Mouse (Mus musculus): ENCODE results near the gene Tax1bp1. TPM values are rescaled to one million over a fixed set of nuclear protein-coding genes. Genes with fewer than 3 reads are reported as not detected.

The Tax1bp1 gene
- polyA plus RNA-seq, 1 experiment from 2014 or later: 144 TPM

DNA sequence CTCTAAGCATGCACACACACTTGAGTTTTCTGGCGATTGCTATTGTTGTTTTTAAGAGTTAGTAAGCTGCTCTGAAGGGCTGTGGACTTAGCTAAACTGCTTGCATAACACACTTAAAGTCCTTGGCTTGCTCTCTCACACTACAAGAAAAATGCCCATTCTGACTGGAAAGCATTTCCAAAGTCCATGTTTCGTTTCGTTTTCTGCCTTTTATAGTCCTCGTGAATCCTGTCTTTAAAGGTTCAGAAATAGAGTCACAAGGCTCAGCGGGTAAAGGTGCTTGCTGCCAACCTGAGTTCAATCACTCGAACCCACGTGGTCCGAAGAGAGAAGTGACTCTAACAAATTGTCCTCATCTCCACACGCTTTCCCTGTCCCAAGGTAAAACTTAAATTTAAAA lies 34.0 kb upstream of the Tax1bp1 start:
- Histone ChIP-seq H3K4me3 (ENCODE audit: low read length) (no peak overlapping the region), H3K4me1 (replicated peaks; ENCODE audit: control insufficient read depth, insufficient read depth, low read length) (peaks cover 1% of the 10 kb centered on the region; the same call in 1 of the 2 replicates), H3K36me3 (ENCODE audit: control insufficient read depth, insufficient read depth, low read length) (no peaks in the 10 kb centered on the region), H3K9ac (ENCODE audit: low read length) (no peak overlapping the region), H3K27me3 (ENCODE audit: control insufficient read depth, insufficient read depth, low read depth, low read length) (no peaks in the 10 kb centered on the region), H3K27ac (ENCODE audit: low read length) (no peak overlapping the region), H3K4me2 (ENCODE audit: low read depth, low read length) (no peak overlapping the region), H3K9me3 (ENCODE audit: control insufficient read depth, low read length) (no peaks in the 10 kb centered on the region)
- no peak for ATAC-seq (ENCODE audit: low read depth)
- WGBS: 69% methylated on average over 9 of the region's 9 CpGs

DNA sequence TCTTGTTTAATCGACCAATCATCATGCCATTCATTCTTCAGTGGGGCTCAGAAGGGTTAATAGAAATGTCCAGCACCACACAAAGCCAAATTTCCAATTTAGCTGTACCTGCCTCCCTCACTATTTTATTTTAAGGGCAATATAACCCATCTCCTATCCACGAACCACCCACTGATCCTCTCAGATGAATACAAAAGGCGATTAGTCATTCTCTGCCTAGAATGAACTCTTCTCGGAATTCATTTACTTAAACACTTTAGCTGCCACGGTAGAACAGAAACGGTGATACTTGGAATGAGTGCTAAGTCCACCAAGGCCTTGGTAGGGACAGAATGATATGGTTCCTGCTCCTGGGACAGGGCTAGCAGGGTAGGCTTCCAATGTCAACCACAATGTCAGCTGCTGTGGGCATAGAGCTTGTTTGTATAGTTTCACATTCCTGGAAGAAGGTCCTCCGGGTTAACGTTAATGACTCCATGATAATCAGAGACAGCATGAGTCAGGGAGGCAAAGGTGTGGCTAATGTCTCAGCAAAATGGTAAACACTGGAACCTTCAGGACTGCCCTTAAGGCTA lies 33.0 kb upstream of the Tax1bp1 start:
- Histone ChIP-seq H3K9me3 (ENCODE audit: control insufficient read depth, low read length) (no peaks in the 10 kb centered on the region), H3K27ac (ENCODE audit: low read length) (no peak overlapping the region), H3K4me3 (ENCODE audit: low read length) (no peak overlapping the region), H3K4me2 (ENCODE audit: low read depth, low read length) (no peak overlapping the region), H3K4me1 (replicated peaks; ENCODE audit: control insufficient read depth, insufficient read depth, low read length) (no peaks in the 10 kb centered on the region), H3K27me3 (ENCODE audit: control insufficient read depth, insufficient read depth, low read depth, low read length) (no peaks in the 10 kb centered on the region), H3K36me3 (ENCODE audit: control insufficient read depth, insufficient read depth, low read length) (no peaks in the 10 kb centered on the region), H3K9ac (ENCODE audit: low read length) (no peak overlapping the region)
- ATAC-seq (ENCODE audit: low read depth): no peak
- 36% methylated on average over 8 of the region's 8 CpGs for WGBS

DNA sequence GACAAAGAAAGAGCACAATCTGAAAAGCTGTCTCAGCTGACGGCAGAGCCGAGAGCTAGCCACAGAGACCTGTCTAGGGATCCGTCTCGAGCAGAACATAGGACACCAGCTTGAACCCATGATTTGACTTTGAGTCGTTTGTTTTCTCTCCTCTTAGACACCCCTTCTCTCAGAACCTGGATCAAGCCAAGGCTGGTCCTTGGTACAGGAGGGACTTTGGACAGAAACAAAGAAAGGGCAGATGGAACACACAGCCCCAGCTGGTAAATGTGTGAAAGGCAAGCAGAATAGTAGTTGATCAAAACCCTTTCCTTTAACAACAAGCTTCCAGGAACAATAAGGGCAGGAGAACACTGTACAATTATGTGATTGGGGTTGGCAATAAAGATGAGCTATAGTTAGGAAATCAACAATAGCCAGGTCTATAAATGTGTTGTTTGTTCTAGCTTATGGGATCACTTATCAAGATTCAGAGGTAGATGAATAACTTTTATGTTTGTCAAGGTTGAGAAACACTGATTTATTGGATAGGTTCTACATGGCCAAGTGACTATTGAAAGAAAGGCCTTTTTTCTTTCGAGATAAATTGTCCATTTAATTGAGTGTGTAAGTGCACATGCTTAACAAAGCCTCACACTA lies 31.6 kb upstream of the Tax1bp1 start:
- no peak for ATAC-seq (ENCODE audit: low read depth)
- H3K27ac ChIP-seq (ENCODE audit: low read length): no peak overlapping the region
- H3K36me3 ChIP-seq (ENCODE audit: control insufficient read depth, insufficient read depth, low read length): no peaks in the 10 kb centered on the region
- H3K4me1 ChIP-seq (replicated peaks; ENCODE audit: control insufficient read depth, insufficient read depth, low read length): no peaks in the 10 kb centered on the region
- no peak overlapping the region for H3K9ac ChIP-seq (ENCODE audit: low read length)
- H3K27me3 ChIP-seq (ENCODE audit: control insufficient read depth, insufficient read depth, low read depth, low read length): no peaks in the 10 kb centered on the region
- 74% methylated on average over 6 of the region's 6 CpGs for WGBS
- no peak overlapping the region for H3K4me3 ChIP-seq (ENCODE audit: low read length)
- H3K4me2 ChIP-seq (ENCODE audit: low read depth, low read length): no peak overlapping the region
- no peaks in the 10 kb centered on the region for H3K9me3 ChIP-seq (ENCODE audit: control insufficient read depth, low read length)

DNA sequence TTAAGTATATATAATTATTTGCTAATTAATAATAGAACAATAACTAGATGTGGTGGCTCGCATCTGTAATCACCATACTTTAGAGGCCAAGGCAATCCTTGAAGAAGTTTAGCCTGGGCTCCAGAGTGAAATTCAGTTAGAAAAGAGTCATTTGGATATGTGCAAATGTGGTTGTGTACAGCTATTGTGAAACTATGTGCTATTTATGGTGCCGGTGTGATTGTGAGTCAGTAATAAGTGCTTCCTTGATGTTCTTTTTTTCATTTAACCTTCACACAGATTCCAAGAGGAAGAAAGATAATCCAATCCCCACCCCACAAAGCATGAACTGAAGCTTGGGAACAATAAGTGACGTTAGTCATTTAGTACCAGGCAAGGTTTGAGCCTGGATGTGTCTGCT lies 30.9 kb upstream of the Tax1bp1 start:
- no peak overlapping the region for H3K27ac ChIP-seq (ENCODE audit: low read length)
- 84% methylated on average over 3 of the region's 3 CpGs for WGBS
- H3K9me3 ChIP-seq (ENCODE audit: control insufficient read depth, low read length): no peaks in the 10 kb centered on the region
- H3K27me3 ChIP-seq (ENCODE audit: control insufficient read depth, insufficient read depth, low read depth, low read length): no peaks in the 10 kb centered on the region
- H3K9ac ChIP-seq (ENCODE audit: low read length): no peak overlapping the region
- H3K4me2 ChIP-seq (ENCODE audit: low read depth, low read length): no peak overlapping the region
- H3K4me1 ChIP-seq (replicated peaks; ENCODE audit: control insufficient read depth, insufficient read depth, low read length): no peaks in the 10 kb centered on the region
- no peak for ATAC-seq (ENCODE audit: low read depth)
- no peak overlapping the region for H3K4me3 ChIP-seq (ENCODE audit: low read length)
- no peaks in the 10 kb centered on the region for H3K36me3 ChIP-seq (ENCODE audit: control insufficient read depth, insufficient read depth, low read length)

DNA sequence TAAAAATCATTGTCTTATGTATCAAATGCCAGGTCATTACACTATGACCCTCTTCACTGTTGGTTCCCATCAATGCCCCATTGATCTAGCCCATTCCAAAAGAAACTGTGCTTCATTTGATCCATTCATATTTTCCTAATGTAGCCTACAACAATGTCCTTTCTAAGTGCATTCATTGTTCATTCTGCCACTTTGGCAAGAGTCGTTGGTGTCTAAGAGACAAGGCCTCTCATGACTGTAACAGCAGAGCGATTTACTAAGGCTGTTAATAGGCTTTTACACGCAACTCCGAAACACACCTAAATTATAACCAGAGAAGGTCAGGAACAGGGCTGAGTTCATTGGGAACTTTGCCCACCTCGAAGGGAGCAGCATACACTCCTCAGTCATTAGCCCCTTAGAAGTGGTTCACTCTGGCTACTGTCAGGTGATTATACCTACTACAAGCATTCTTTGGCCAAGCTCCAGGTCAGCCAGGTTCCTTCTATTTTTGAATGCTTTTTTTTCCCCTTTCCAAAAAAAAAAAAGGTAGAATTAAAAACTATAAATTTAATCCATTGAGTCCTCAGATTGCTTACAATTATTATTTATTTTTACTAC lies 26.5 kb upstream of the Tax1bp1 start:
- no peaks in the 10 kb centered on the region for H3K4me1 ChIP-seq (replicated peaks; ENCODE audit: control insufficient read depth, insufficient read depth, low read length)
- no peaks in the 10 kb centered on the region for H3K36me3 ChIP-seq (ENCODE audit: control insufficient read depth, insufficient read depth, low read length)
- 78% methylated on average over 5 of the region's 5 CpGs for WGBS
- ATAC-seq (ENCODE audit: low read depth): no peak
- H3K4me3 ChIP-seq (ENCODE audit: low read length): no peak overlapping the region
- H3K4me2 ChIP-seq (ENCODE audit: low read depth, low read length): no peak overlapping the region
- H3K9me3 ChIP-seq (ENCODE audit: control insufficient read depth, low read length): no peaks in the 10 kb centered on the region
- no peak overlapping the region for H3K9ac ChIP-seq (ENCODE audit: low read length)
- H3K27me3 ChIP-seq (ENCODE audit: control insufficient read depth, insufficient read depth, low read depth, low read length): no peaks in the 10 kb centered on the region
- H3K27ac ChIP-seq (ENCODE audit: low read length): no peak overlapping the region

DNA sequence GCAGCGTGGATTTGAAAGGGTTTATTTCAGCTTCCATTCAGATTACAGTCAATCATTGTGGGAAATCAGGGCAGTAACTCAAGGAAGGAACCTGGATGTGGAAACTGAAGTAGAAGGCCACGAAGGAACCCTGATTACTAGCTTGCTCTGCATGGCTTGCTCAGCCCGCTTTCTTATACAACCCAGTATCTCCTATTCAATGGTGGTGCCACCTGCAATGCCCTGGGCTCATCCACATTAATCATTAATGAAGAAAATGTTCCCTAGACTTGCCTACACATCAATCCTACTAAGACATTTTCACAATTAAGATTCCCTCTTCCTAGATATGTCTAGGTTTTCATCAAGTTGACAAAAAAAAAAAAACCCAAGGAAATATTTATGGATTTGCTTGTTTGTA lies 23.2 kb upstream of the Tax1bp1 start:
- no peak for ATAC-seq (ENCODE audit: low read depth)
- WGBS: 78% methylated on average over 3 of the region's 3 CpGs

DNA sequence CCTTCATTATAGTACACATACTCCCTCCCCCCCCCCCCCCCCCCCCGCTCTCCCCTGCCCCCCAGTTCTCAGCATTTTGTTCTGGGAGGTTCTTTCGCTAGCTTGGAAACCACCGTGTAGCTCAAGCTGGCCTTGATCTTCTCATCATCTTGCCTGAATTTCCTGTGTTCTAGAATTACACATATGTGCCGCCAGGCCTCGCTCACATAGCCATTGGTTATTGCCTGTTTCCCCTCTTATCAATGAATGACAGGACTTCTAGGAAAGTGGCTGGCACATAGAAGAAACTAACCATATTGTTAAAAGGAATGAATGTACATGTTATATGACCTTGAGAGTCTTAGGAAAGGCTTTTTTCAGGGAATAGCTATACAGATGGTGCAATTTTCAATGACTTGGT lies 21.7 kb upstream of the Tax1bp1 start:
- Histone ChIP-seq H3K9me3 (ENCODE audit: control insufficient read depth, low read length) (no peaks in the 10 kb centered on the region), H3K4me3 (ENCODE audit: low read length) (no peak overlapping the region), H3K9ac (ENCODE audit: low read length) (no peak overlapping the region), H3K27ac (ENCODE audit: low read length) (no peak overlapping the region), H3K4me1 (replicated peaks; ENCODE audit: control insufficient read depth, insufficient read depth, low read length) (no peaks in the 10 kb centered on the region), H3K27me3 (ENCODE audit: control insufficient read depth, insufficient read depth, low read depth, low read length) (no peaks in the 10 kb centered on the region), H3K36me3 (ENCODE audit: control insufficient read depth, insufficient read depth, low read length) (no peaks in the 10 kb centered on the region), H3K4me2 (ENCODE audit: low read depth, low read length) (no peak overlapping the region)
- ATAC-seq (ENCODE audit: low read depth): no peak
- 64% methylated on average over 4 of the region's 5 CpGs for WGBS

More for the DNA sequence above, 23.2 kb upstream of the Tax1bp1 start:
- H3K27me3 ChIP-seq (ENCODE audit: control insufficient read depth, insufficient read depth, low read depth, low read length): no peaks in the 10 kb centered on the region
- H3K4me3 ChIP-seq (ENCODE audit: low read length): no peak overlapping the region
- H3K4me1 ChIP-seq (replicated peaks; ENCODE audit: control insufficient read depth, insufficient read depth, low read length): no peaks in the 10 kb centered on the region
- no peaks in the 10 kb centered on the region for H3K9me3 ChIP-seq (ENCODE audit: control insufficient read depth, low read length)
- no peak overlapping the region for H3K4me2 ChIP-seq (ENCODE audit: low read depth, low read length)
- H3K9ac ChIP-seq (ENCODE audit: low read length): no peak overlapping the region
- no peak overlapping the region for H3K27ac ChIP-seq (ENCODE audit: low read length)
- no peaks in the 10 kb centered on the region for H3K36me3 ChIP-seq (ENCODE audit: control insufficient read depth, insufficient read depth, low read length)

DNA sequence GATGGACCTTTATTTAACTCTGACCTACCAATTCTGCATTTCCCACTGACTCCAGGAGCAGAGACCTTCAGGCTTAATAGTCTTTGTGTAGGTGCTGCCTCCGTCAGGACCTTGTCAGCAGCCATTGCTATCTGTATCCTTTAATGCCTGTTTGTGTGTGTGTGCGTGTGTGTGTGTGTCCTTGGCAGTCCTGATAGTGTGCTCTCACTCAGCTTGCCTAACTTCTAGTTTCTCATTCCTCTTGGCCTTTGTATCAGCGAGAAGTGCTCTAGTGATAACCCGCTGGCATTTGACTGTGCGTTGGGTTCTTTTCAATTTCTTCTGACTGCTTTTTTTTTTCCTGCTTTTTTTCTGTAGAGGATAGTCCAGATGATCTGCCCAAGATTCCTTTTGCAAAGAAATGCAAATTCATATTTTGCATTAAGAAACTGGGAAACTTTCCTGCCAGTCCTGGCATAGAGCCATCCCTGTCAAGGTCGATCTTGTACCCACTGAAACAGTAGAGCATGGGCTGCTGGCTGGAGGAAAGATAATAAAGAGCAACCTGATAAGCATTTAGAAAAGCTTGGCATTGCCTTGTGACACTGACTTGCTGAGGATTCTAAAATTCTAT lies 21.0 kb upstream of the Tax1bp1 start:
- Histone ChIP-seq H3K9ac (ENCODE audit: low read length) (no peak overlapping the region), H3K9me3 (ENCODE audit: control insufficient read depth, low read length) (no peaks in the 10 kb centered on the region), H3K4me2 (ENCODE audit: low read depth, low read length) (no peak overlapping the region), H3K27ac (ENCODE audit: low read length) (no peak overlapping the region), H3K4me3 (ENCODE audit: low read length) (no peak overlapping the region), H3K27me3 (ENCODE audit: control insufficient read depth, insufficient read depth, low read depth, low read length) (no peaks in the 10 kb centered on the region), H3K36me3 (ENCODE audit: control insufficient read depth, insufficient read depth, low read length) (no peaks in the 10 kb centered on the region), H3K4me1 (replicated peaks; ENCODE audit: control insufficient read depth, insufficient read depth, low read length) (no peaks in the 10 kb centered on the region)
- 76% methylated on average over 6 of the region's 6 CpGs for WGBS
- ATAC-seq (ENCODE audit: low read depth): no peak

DNA sequence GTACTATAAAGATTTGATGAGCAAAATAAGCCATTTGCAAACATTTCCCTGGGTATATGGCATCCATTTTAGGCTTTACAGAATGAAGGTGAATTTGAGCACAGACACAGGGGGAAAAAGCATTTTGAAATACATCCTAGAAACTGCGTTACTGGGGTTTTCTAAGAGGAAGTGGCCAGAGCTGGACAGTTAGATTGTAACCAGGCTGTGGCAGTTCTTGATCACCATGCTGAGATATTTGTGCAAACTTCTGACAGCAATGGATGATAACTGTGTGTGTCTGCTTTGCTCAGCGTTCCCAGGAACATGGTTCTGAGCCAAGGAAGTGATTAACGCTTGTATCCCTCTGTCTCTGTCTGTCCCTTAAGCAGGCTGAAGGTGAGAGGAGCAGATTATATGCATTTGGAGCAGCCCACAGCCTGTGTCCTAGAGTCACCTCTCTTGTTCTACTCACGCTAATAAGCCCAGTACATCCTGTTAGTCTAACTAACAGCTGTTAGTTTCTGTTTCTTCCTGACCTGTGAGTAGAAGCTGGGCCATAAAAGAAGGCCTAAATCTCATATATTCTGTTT lies 15.5 kb upstream of the Tax1bp1 start:
- H3K27me3 ChIP-seq (ENCODE audit: control insufficient read depth, insufficient read depth, low read depth, low read length): no peaks in the 10 kb centered on the region

More for the DNA sequence above, 15.5 kb upstream of the Tax1bp1 start:
- Histone ChIP-seq H3K4me2 (ENCODE audit: low read depth, low read length) (no peak overlapping the region), H3K36me3 (ENCODE audit: control insufficient read depth, insufficient read depth, low read length) (no peaks in the 10 kb centered on the region), H3K4me1 (replicated peaks; ENCODE audit: control insufficient read depth, insufficient read depth, low read length) (no peaks in the 10 kb centered on the region), H3K4me3 (ENCODE audit: low read length) (no peak overlapping the region), H3K9ac (ENCODE audit: low read length) (no peak overlapping the region), H3K27ac (ENCODE audit: low read length) (peak overlapping the region; percentile 17; the same call in 1 of the 2 replicates), H3K9me3 (ENCODE audit: control insufficient read depth, low read length) (no peaks in the 10 kb centered on the region)
- 35% methylated on average over 4 of the region's 4 CpGs for WGBS
- ATAC-seq (ENCODE audit: low read depth): no peak
